Mouse (Mus musculus) ES-Bruce4 (cell line): ENCODE results near the gene Tbc1d10c. TPM values are rescaled to one million over a fixed set of nuclear protein-coding genes. Genes with fewer than 3 reads are reported as not detected.

Experiments used
- H3K27ac ChIP-seq: 2 replicates; pipeline ENCODE4 v1.5.1; 2012; ENCODE audit warnings: low read length, inconsistent platforms; ENCODE audit not compliant: insufficient read depth
- H3K27me3 ChIP-seq: 2 replicates; pipeline ENCODE4 v1.6.1; 2012; ENCODE audit warnings: mild to moderate bottlenecking, low read length, inconsistent platforms; ENCODE audit not compliant: control insufficient read depth, poor library complexity, insufficient read depth, severe bottlenecking
- H3K36me3 ChIP-seq: 2 replicates; pipeline ENCODE4 v1.6.1; 2012; ENCODE audit warnings: inconsistent platforms, mild to moderate bottlenecking, low read length, moderate library complexity; ENCODE audit not compliant: control insufficient read depth, poor library complexity, insufficient read depth, severe bottlenecking
- H3K4me1 ChIP-seq: one replicate; pipeline ENCODE4 v1.8.1; 2011; ENCODE audit warnings: low read length; ENCODE audit not compliant: control insufficient read depth, insufficient read depth
- H3K4me3 ChIP-seq: 2 replicates; pipeline ENCODE4 v1.5.1; 2011; ENCODE audit warnings: low read depth, mild to moderate bottlenecking, low read length
- H3K9ac ChIP-seq: 2 replicates; pipeline ENCODE4 v1.6.1; 2012; ENCODE audit warnings: low read depth, mild to moderate bottlenecking, inconsistent platforms; ENCODE audit not compliant: poor library complexity, severe bottlenecking
- H3K9me3 ChIP-seq: replicated peaks from 2 replicates; pipeline ENCODE4 v1.6.1; 2012; ENCODE audit warnings: mild to moderate bottlenecking, low read length, inconsistent platforms; ENCODE audit not compliant: control insufficient read depth, poor library complexity, insufficient read depth, severe bottlenecking
- CTCF ChIP-seq: IDR thresholded peaks from one replicate; pipeline ENCODE4 v1.8.1; 2011; ENCODE audit warnings: low read depth, low read length
- EP300 ChIP-seq: IDR thresholded peaks from 2 replicates; pipeline ENCODE4 v1.6.1; 2011; ENCODE audit warnings: low read depth, low read length; ENCODE audit not compliant: insufficient read depth
- POLR2A ChIP-seq: IDR thresholded peaks from one replicate; pipeline ENCODE4 v1.8.1; 2011; ENCODE audit warnings: low read length; ENCODE audit not compliant: insufficient read depth
- polyA plus RNA-seq: library from polyadenylated mRNA; stranded (reverse); fragments of >200 nt; gene quantifications from 2 replicates; pipeline ENCODE4 v1.2.4, GENCODE M21; 2011; ENCODE audit warnings: low read depth; ENCODE audit not compliant: missing spikeins, insufficient read depth, insufficient read length

Tbc1d10c gene
- polyA plus RNA-seq, 1 experiment, result 1.2 TPM

GRCm38 (mm10) chr19:4213524-4213974, 22.5 kb upstream of the Tbc1d10c start:
- Histone ChIP-seq H3K27ac (no peak overlapping the region), H3K4me1 (no peaks in the 10 kb centered on the region), H3K4me3 (peak overlapping the region; percentile 62), H3K27me3 (peaks cover 13% of the 10 kb centered on the region), H3K9ac (no peak overlapping the region; the same call in 1 of the 2 replicates), H3K36me3 (no peaks in the 10 kb centered on the region), H3K9me3 (no peaks in the 10 kb centered on the region)
- TF ChIP-seq CTCF, result no peak
- TF ChIP-seq EP300, result no peak
- no peak for TF ChIP-seq POLR2A

DNA sequence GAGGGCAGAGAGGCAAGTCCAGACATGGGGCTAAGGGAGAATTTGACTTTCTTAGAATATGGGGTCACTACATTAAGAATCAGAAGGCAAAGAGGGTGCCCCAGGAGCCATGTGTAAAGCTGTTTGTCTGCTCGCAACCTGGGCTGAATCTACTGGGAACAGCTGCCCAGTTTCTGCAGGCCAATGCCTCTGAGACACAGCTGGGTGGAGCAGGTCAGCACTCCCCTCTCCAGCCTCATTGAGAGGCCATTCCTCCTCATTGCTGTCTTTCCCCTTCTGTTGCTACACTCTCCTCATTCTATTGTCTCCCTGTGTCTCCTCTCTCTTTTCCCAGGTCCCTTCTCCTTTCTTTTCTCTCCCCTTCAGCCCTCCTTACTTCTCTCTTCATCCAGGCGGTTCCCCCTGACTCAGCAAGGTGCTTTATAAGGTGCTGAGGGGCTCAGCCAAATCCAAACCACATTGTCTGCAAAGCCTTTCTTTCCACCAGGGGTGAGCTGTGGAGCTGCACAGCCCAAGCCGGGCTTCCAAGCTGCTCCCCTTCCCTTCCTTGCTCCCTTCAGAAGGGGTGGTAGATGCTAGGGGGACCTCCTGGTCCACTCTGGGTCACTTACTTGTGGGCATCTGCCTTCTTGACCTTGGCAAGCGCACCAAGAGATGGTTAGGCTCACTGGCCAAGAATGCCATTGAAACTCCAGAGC, 21.0 kb upstream of the Tbc1d10c start:
- peaks cover 13% of the 10 kb centered on the region for H3K27me3 ChIP-seq
- TF ChIP-seq POLR2A (no peak), CTCF (no peak), EP300 (no peak)
- H3K4me3 ChIP-seq, result no peak overlapping the region
- H3K27ac ChIP-seq, result no peak overlapping the region
- no peaks in the 10 kb centered on the region for H3K9me3 ChIP-seq
- no peaks in the 10 kb centered on the region for H3K36me3 ChIP-seq
- no peaks in the 10 kb centered on the region for H3K4me1 ChIP-seq
- no peak overlapping the region for H3K9ac ChIP-seq

DNA sequence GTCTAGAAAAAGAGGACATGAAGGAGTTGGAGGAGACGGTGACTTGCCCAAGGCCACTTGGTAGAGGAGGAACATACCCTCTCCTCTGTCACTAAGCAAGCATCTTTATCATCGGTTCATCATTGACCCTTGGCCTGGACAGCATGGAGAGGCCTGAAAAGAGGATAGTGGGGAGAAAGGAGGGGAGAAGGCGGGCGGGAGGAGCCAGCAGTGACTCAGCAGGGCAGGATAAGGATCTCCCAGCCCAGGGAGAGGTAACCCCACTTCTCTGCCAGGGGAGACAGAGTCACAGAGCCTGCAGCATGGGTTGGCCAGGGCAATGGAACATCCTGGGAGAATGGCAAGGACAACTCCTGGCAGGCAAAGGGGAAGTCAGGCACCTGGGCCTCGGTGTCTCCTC, 17.5 kb upstream of the Tbc1d10c start:
- Histone ChIP-seq H3K4me3 (no peak overlapping the region), H3K9me3 (no peaks in the 10 kb centered on the region), H3K27me3 (no peaks in the 10 kb centered on the region), H3K27ac (no peak overlapping the region), H3K9ac (no peak overlapping the region), H3K36me3 (no peaks in the 10 kb centered on the region), H3K4me1 (no peaks in the 10 kb centered on the region)
- TF ChIP-seq EP300 (no peak), CTCF (no peak), POLR2A (no peak)

DNA sequence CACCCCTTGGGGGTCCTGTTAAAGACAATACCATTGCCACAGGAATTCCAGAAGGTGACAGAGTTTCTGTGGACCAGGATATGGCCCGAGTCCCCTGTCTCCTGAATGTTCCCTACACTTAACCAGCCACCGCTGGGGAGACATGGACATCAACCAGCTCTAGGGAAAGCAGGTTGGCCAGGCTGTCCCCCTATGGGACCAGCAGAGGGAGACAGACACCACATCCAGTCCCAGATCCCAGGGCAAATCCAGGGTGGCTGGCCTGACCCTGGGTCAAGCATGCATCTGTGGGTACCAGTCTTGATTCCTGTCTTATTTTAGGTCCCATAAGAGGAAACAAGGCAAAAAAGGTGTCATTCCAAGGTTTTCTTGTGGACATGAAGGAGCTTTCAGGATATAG, 15.9 kb upstream of the Tbc1d10c start:
- TF ChIP-seq POLR2A (no peak), EP300 (peak; percentile 44; the same call in 1 of the 2 replicates), CTCF (peak; percentile 98)
- Histone ChIP-seq H3K27me3 (no peaks in the 10 kb centered on the region), H3K9ac (no peak overlapping the region)

DNA sequence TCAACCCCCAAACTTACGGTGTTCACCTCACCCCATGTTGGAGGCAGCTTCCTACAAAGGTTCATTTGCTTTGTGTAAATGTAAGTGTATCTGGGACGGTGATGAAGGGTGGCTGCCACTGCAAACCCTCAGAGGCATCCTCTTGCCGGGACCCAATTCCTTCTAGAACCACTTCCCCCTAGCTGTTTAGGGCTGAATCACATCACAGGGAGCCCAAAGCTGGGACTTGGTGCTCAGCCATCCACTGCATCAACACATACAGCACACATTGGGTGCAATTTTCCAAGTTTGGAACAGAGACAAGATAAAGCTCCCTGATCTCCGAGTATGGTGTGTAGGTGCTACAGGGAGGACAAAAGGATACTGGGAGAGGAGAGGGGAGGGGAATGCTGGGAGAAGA, 13.8 kb upstream of the Tbc1d10c start:
- H3K4me1 ChIP-seq, result no peaks in the 10 kb centered on the region
- no peaks in the 10 kb centered on the region for H3K27me3 ChIP-seq
- TF ChIP-seq POLR2A (no peak), CTCF (no peak), EP300 (no peak)
- no peaks in the 10 kb centered on the region; the same call in 1 of the 2 replicates for H3K36me3 ChIP-seq
- H3K27ac ChIP-seq, result no peak overlapping the region
- H3K9ac ChIP-seq, result no peak overlapping the region
- H3K9me3 ChIP-seq, result no peaks in the 10 kb centered on the region
- H3K4me3 ChIP-seq, result no peak overlapping the region

More for the DNA sequence above, 15.9 kb upstream of the Tbc1d10c start:
- no peaks in the 10 kb centered on the region for H3K36me3 ChIP-seq
- no peaks in the 10 kb centered on the region for H3K9me3 ChIP-seq
- H3K4me1 ChIP-seq, result no peaks in the 10 kb centered on the region
- no peak overlapping the region for H3K4me3 ChIP-seq
- H3K27ac ChIP-seq, result no peak overlapping the region

DNA sequence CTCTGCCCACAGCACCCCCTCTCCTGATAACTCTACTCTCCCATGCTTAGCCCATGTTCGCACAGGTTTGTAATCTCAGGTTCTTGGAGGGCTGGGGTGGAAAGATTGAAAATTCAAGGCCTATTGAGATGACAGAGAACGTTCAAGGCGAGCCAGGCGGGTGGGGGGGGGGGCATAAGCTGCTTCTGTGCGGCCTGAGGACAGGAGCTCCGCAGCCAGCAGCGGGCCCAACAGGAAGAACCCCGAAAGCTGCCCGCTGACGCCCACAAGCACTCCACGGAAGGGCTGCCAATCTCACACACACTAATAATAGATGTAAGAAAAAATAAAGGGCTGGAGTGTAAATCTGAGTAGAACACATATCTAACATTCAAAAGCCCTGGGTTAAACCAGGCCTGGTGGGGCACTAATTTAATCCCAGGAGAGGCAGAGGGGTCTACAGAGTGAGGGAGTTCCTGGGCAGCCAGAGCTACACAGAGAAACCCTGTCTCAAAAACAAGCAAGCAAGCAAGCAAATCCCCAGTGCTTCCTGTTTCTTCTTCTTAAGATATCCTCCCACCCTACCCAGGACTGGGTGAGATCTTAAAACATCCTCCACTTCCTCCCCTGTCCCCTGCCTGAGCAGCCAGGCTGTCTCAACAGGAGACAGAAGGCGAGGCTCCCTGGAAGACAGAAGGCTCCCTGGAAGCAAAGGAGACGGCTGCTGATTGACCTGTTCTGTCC, 12.7 kb upstream of the Tbc1d10c start:
- no peaks in the 10 kb centered on the region for H3K4me1 ChIP-seq
- no peaks in the 10 kb centered on the region for H3K27me3 ChIP-seq
- H3K9me3 ChIP-seq, result no peaks in the 10 kb centered on the region
- TF ChIP-seq CTCF (no peak), EP300 (no peak), POLR2A (no peak)
- H3K9ac ChIP-seq, result no peak overlapping the region
- H3K4me3 ChIP-seq, result no peak overlapping the region
- H3K36me3 ChIP-seq, result peaks cover 9% of the 10 kb centered on the region
- H3K27ac ChIP-seq, result no peak overlapping the region
